29 mouse cellular contexts compared by ENCODE assay signal in the genomic region with DNA sequence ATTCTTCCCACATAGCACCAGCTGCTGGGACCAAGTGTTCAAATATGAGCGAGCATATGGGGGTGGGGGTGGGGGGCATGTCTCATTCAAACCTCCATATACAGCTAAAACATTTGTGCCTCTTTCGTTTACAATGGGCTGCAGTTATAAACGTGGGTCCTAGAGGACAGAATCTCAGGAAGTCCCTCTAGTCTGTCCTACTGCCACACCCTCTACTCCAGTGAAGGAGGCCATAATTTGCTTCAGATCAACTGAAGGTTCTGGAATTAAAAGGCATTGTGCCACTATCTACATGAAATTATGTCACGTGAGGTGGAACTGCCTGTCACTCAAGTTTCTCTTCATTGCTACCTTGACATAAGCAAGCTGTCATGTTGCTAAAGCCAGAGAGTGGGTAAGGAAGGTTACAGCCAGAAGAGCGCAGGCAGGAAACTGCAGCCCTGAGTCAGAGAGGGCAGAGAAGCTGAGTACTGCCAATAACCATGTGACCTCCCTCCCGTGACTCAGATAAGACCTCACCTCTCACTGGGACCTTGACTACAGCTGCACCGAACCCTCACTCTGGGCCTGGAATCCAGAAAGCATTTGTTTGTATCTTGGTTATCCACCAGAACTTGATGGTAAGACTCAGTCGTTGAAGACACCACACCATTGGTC. TPM values are rescaled to one million over a fixed set of nuclear protein-coding genes. Genes with fewer than 3 reads are reported as not detected.
A peak's percentile ranks its signal among the peaks of the same experiment; 100 is the strongest.
DNase-seq lines count a peak whose midpoint lies in the region; ATAC-seq and TF ChIP-seq lines count a peak whose summit lies in the region.
"Had no signal": no experiment of that assay in that cellular context is flagged by ENCODE, and none has a peak within 500 bp of the region (broad histone marks: within the 10 kb centered on the region; RNA-seq: fewer than 3 reads in every experiment).

No protein-coding gene starts in this region.

- H3K4me2 ChIP-seq in intestine, embryonic 16.5 days (ENCODE audit: low read depth, low read length): no peak overlapping the region
- H3K4me2 ChIP-seq: embryonic facial prominence, embryonic 12.5 days; heart, embryonic 15.5 days; kidney, embryonic 15.5 days; limb, embryonic 15.5 days; liver, embryonic 13.5 days; midbrain, embryonic 13.5 days had no signal

- H3K9ac ChIP-seq in intestine, embryonic 16.5 days (ENCODE audit: low read depth, low read length): no peak overlapping the region
- H3K9ac ChIP-seq: embryonic facial prominence, embryonic 12.5 days; heart, embryonic 15.5 days; kidney, embryonic 15.5 days; limb, embryonic 15.5 days; liver, embryonic 13.5 days; midbrain, embryonic 13.5 days had no signal

- H3K27me3 ChIP-seq in intestine, embryonic 16.5 days (replicated peaks; ENCODE audit: control insufficient read depth, insufficient read depth, low read length): no peaks in the 10 kb centered on the region
- H3K27me3 ChIP-seq: embryonic facial prominence, embryonic 12.5 days; kidney, embryonic 15.5 days; limb, embryonic 15.5 days; liver, embryonic 13.5 days; megakaryocyte, embryonic 14.5 days; midbrain, embryonic 13.5 days had no signal

- DNase-seq in frontal cortex, postnatal 36 days (ENCODE audit: low spot score in 2 of 2): no peak
- no peak for DNase-seq in layer of hippocampus, adult 2 months (ENCODE audit: low spot score in 2 of 2)
- DNase-seq in layer of hippocampus, adult 9-11 months: no peak
- DNase-seq in gastrocnemius, postnatal 14 days: no peak
- DNase-seq: cerebellum, adult 11-12 months; cerebellum, adult 9-11 months; embryo, embryonic 11 days; gastrocnemius, postnatal 10 days; kidney, adult 18-20 months; kidney, postnatal 25 days; liver, embryonic 13.5 days; lung, adult 18-20 months; lung, postnatal 4 days; right cerebral cortex, postnatal 14 days had no signal

- peak overlapping the region; percentile 12; the same call in 1 of the 2 replicates for H3K27ac ChIP-seq in layer of hippocampus, adult 2 months
- H3K27ac ChIP-seq in intestine, embryonic 16.5 days (ENCODE audit: low read length): no peak overlapping the region
- H3K27ac ChIP-seq: embryonic facial prominence, embryonic 12.5 days; heart, embryonic 10.5 days; heart, embryonic 15.5 days; kidney, embryonic 15.5 days; limb, embryonic 10.5 days; limb, embryonic 15.5 days; liver, embryonic 13.5 days; midbrain, embryonic 13.5 days had no signal

- no peaks in the 10 kb centered on the region for H3K4me1 ChIP-seq in intestine, embryonic 16.5 days (ENCODE audit: control insufficient read depth, insufficient read depth, low read length)
- H3K4me1 ChIP-seq: embryonic facial prominence, embryonic 12.5 days; heart, embryonic 10.5 days; heart, embryonic 15.5 days; kidney, embryonic 15.5 days; limb, embryonic 10.5 days; limb, embryonic 15.5 days; liver, embryonic 13.5 days; megakaryocyte, embryonic 14.5 days; midbrain, embryonic 13.5 days had no signal

- TF ChIP-seq CTCF in layer of hippocampus, adult 2 months (conservative IDR thresholded peaks at IDR 0.05): no peak

- ATAC-seq in frontal cortex, adult (ENCODE audit: low TSS enrichment): peak; percentile 47
- ATAC-seq in intestine, embryonic 16.5 days: peak; percentile 83
- ATAC-seq: forebrain, embryonic 16.5 days; lung, postnatal 0 days had no signal

- H3K36me3 ChIP-seq in intestine, embryonic 16.5 days (ENCODE audit: control insufficient read depth, insufficient read depth, low read length): no peaks in the 10 kb centered on the region
- H3K36me3 ChIP-seq: embryonic facial prominence, embryonic 12.5 days; G1E; heart, embryonic 10.5 days; heart, embryonic 15.5 days; kidney, embryonic 15.5 days; limb, embryonic 10.5 days; limb, embryonic 15.5 days; liver, embryonic 13.5 days; midbrain, embryonic 13.5 days had no signal

- H3K9me3 ChIP-seq in intestine, embryonic 16.5 days (ENCODE audit: control insufficient read depth, low read length): no peaks in the 10 kb centered on the region
- H3K9me3 ChIP-seq: embryonic facial prominence, embryonic 12.5 days; heart, embryonic 10.5 days; heart, embryonic 15.5 days; kidney, embryonic 15.5 days; limb, embryonic 10.5 days; limb, embryonic 15.5 days; liver, embryonic 13.5 days; midbrain, embryonic 13.5 days had no signal

- 60% methylated on average over 8 of the region's 8 CpGs for WGBS in intestine, embryonic 16.5 days

- H3K4me3 ChIP-seq in layer of hippocampus, adult 2 months: no peak overlapping the region
- H3K4me3 ChIP-seq in intestine, embryonic 16.5 days (ENCODE audit: low read length): no peak overlapping the region
- H3K4me3 ChIP-seq: embryonic facial prominence, embryonic 12.5 days; heart, embryonic 10.5 days; heart, embryonic 15.5 days; kidney, embryonic 15.5 days; limb, embryonic 10.5 days; limb, embryonic 15.5 days; liver, embryonic 13.5 days; megakaryocyte, embryonic 14.5 days; midbrain, embryonic 13.5 days had no signal

- intact Hi-C loops in gastrocnemius, postnatal 14 days (cut with DNase I; ENCODE audit: low total_unique reads): no loop called here

RNA-seq across cellular contexts. Expression of gene Dct, which starts 59.3 kb away (rescaled TPM):
- under 1 TPM; 0.27 to 0.51 TPM for total RNA-seq in layer of hippocampus, adult 2 months (2021)
- polyA plus RNA-seq in intestine, embryonic 16.5 days (2015; fragmentation: Nextera tagmentation; extraction: Ambion mirVana): 1.8 TPM in 2 replicates
- 1 to 10 TPM in 1 of 2 experiments, under 1 TPM in 1; 0.42 to 1.1 TPM for total RNA-seq in gastrocnemius, postnatal 14 days (2021)
- total RNA-seq: granulocyte monocyte progenitor cell, adult 5-6 weeks; monocyte, adult 5-6 weeks had no signal
- polyA plus RNA-seq: G1E had no signal
